Mouse (Mus musculus) forebrain, embryonic 12.5 days (tissue): Measurements from ENCODE around the gene Kri1. TPM values are rescaled to one million over a fixed set of nuclear protein-coding genes. Genes with fewer than 3 reads are reported as not detected.

Experiments
- ATAC-seq: fragments of 200-750 bp; cut with Nextera tagmentation; 2 replicates; pipeline ENCODE4 v1.8.0; 2017; ENCODE audit warnings: moderate TSS enrichment; ENCODE audit not compliant: low FRiP score
- H3K27ac ChIP-seq: fragments of 300-500 bp; sonication (generic); 2 replicates; pipeline ENCODE4 v1.5.1; 2016; ENCODE audit warnings: mild to moderate bottlenecking
- H3K27me3 ChIP-seq: fragments of 300-500 bp; sonication (generic); 2 replicates; pipeline ENCODE4 v1.6.1; 2016; ENCODE audit warnings: mild to moderate bottlenecking
- H3K36me3 ChIP-seq: fragments of 300-500 bp; sonication (generic); replicated peaks from 2 replicates; pipeline ENCODE4 v1.6.1; 2016; ENCODE audit warnings: mild to moderate bottlenecking
- H3K4me1 ChIP-seq: fragments of 300-500 bp; sonication (generic); 2 replicates; pipeline ENCODE4 v1.6.1; 2016
- H3K4me2 ChIP-seq: fragments of 300-500 bp; sonication (generic); 2 replicates; pipeline ENCODE4 v1.6.1; 2016; ENCODE audit warnings: mild to moderate bottlenecking, moderate library complexity
- H3K4me3 ChIP-seq: fragments of 300-500 bp; sonication (generic); replicated peaks from 2 replicates; pipeline ENCODE4 v1.5.1; 2016; ENCODE audit warnings: mild to moderate bottlenecking
- H3K9ac ChIP-seq: fragments of 300-500 bp; sonication (generic); 2 replicates; pipeline ENCODE4 v1.6.1; 2016; ENCODE audit warnings: mild to moderate bottlenecking
- H3K9me3 ChIP-seq: fragments of 300-500 bp; sonication (generic); 2 replicates; pipeline ENCODE4 v1.6.1; 2016
- WGBS: fragments of 180-500 bp; shearing (Covaris S2); methylation state at CpG from one replicate; pipeline ENCODE4 v1.1.7; 2016; 5-methylcytosine and 5-hydroxymethylcytosine counted together
- polyA plus RNA-seq: library from polyadenylated mRNA; unstranded; fragments of >200 nt; fragmentation: Nextera tagmentation; extraction: Ambion mirVana; gene quantifications from 2 replicates; pipeline ENCODE4 v1.2.1, GENCODE M21; 2016

The Kri1 gene
- polyA plus RNA-seq, 1 experiment from 2014 or later, result 19.5 TPM

DNA sequence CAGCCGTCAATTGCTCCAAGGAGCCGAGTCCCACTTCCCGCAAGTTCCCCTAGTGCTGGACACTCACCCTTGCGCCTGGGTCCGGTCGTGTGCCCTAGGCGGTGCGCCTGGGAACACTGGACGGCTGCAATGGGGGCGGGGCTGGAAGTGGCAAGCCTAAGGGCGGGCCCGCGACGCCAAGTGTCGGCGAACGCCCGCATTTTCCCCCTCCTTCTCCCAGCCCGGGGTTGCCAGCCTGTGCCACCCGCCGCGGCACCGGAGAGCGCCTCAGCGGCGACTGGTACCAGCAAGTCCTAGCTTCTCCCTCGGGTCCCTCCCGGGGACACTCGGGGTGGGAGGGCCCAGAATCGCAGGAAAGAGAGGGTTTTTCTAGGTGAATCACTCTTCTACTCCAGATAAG, 39.4 kb downstream of the Kri1 start, which contains the start of gene S1pr5:
Gene S1pr5, minus strand, starts transcription at position 118 of the 400 bp plus-strand sequence.
- H3K4me1 ChIP-seq, result peaks cover 21% of the 10 kb centered on the region
- H3K27me3 ChIP-seq, result peaks cover 94% of the 10 kb centered on the region
- under 1% methylated on average over 30 of the region's 30 CpGs for WGBS
- no peak for ATAC-seq
- no peaks in the 10 kb centered on the region for H3K9me3 ChIP-seq
- peak within 1 kb of the TSS; percentile 26; the same call in 1 of the 2 replicates for H3K4me2 ChIP-seq
- no peaks in the 10 kb centered on the region for H3K36me3 ChIP-seq
- 0 out of 2 replicates have a peak within 1 kb of the TSS, but pooled peaks have one; percentile 12 for H3K9ac ChIP-seq
- peak within 1 kb of the TSS; percentile 23 for H3K4me3 ChIP-seq
- no peak within 1 kb of the TSS for H3K27ac ChIP-seq

- WGBS, result 81% methylated on average over 1 of the region's 1 CpGs
- H3K27me3 ChIP-seq, result peaks cover 97% of the 10 kb centered on the region
- H3K4me2 ChIP-seq, result no peak overlapping the region
- ATAC-seq, result no peak
- no peaks in the 10 kb centered on the region for H3K36me3 ChIP-seq
- no peak overlapping the region; the same call in 1 of the 2 replicates for H3K4me3 ChIP-seq
- no peak overlapping the region for H3K9ac ChIP-seq
- peaks cover 21% of the 10 kb centered on the region for H3K4me1 ChIP-seq
- no peaks in the 10 kb centered on the region for H3K9me3 ChIP-seq
- no peak overlapping the region for H3K27ac ChIP-seq
These were observed 41.4 kb downstream of the Kri1 start for GRCm38 (mm10) chr9:21246342-21246741.

DNA sequence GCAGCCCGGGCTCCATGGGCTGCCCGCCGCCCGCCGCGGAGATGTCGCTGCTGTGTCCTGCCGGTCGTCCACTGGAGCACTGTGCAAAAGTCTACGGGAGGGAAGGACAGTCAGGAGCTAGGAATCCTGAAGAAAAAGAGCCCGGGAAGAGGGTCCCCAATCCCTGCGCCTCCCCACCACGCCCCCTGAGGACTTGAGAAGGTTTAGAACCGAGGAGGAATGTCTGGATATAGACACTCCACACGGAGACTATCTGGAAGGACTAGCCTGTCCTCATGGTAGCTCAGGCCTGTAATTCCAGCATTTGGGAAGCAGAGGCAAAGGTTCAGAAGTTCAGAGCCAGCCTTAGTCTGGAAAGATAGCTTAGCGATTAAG, 42.7 kb downstream of the Kri1 start:
- WGBS, result under 1% methylated on average over 16 of the region's 16 CpGs
- H3K4me2 ChIP-seq, result peak overlapping the region; percentile 69
- peak overlapping the region; percentile 43 for H3K4me3 ChIP-seq
- peak overlapping the region; percentile 48 for H3K9ac ChIP-seq
- H3K27me3 ChIP-seq, result peaks cover 94% of the 10 kb centered on the region
- no peak for ATAC-seq
- no peak overlapping the region for H3K27ac ChIP-seq
- peaks cover 21% of the 10 kb centered on the region for H3K4me1 ChIP-seq
- H3K36me3 ChIP-seq, result no peaks in the 10 kb centered on the region
- H3K9me3 ChIP-seq, result no peaks in the 10 kb centered on the region

- H3K4me2 ChIP-seq, result peak overlapping the region; percentile 69
- peaks cover 90% of the 10 kb centered on the region for H3K27me3 ChIP-seq
- no peak overlapping the region for H3K27ac ChIP-seq
- peak overlapping the region; percentile 48 for H3K9ac ChIP-seq
- peaks cover 23% of the 10 kb centered on the region for H3K4me1 ChIP-seq
- no peaks in the 10 kb centered on the region for H3K36me3 ChIP-seq
- peak overlapping the region; percentile 43 for H3K4me3 ChIP-seq
- ATAC-seq, result no peak; the same call in 1 of the 2 replicates
- no peaks in the 10 kb centered on the region for H3K9me3 ChIP-seq
- under 1% methylated on average over 72 of the region's 72 CpGs for WGBS
These were observed 43.2 kb downstream of the Kri1 start for GRCm38 (mm10) chr9:21244428-21245112.

GRCm38 (mm10) chr9:21243826-21244427, 43.8 kb downstream of the Kri1 start:
- 4% methylated on average over 42 of the region's 42 CpGs for WGBS
- Histone ChIP-seq H3K27ac (no peak overlapping the region), H3K9ac (peak overlapping the region; percentile 48), H3K4me2 (peak overlapping the region; percentile 69), H3K4me3 (peak overlapping the region; percentile 43), H3K9me3 (no peaks in the 10 kb centered on the region), H3K4me1 (peaks cover 27% of the 10 kb centered on the region), H3K27me3 (peaks cover 83% of the 10 kb centered on the region), H3K36me3 (no peaks in the 10 kb centered on the region)
- no peak for ATAC-seq

DNA sequence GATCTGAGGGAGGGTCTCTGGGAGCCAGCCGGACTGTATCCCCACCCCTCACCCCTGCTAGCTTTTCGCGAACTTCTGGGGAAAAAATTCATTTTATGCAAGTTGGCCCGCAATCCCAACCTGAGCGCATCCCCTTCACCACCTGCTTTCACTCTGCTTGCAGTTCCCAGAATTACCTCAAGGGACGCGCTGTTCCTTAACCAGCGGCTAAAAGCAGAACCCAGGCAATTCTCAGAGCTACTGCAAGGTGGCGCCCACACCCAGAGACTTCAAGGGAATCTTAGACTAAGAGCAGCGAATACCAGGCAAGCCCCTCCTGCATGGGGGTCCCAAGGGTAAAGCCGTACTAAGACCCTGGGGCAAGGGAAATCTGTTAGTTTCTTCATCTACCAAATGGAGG, 46.4 kb downstream of the Kri1 start:
- peaks cover 41% of the 10 kb centered on the region for H3K4me1 ChIP-seq
- H3K4me2 ChIP-seq, result no peak overlapping the region
- no peak overlapping the region for H3K9ac ChIP-seq
- 3% methylated on average over 11 of the region's 11 CpGs for WGBS
- peaks cover 59% of the 10 kb centered on the region for H3K27me3 ChIP-seq
- H3K27ac ChIP-seq, result no peak overlapping the region
- no peak for ATAC-seq
- H3K4me3 ChIP-seq, result no peak overlapping the region
- H3K9me3 ChIP-seq, result no peaks in the 10 kb centered on the region
- no peaks in the 10 kb centered on the region for H3K36me3 ChIP-seq

- peaks cover 40% of the 10 kb centered on the region for H3K27me3 ChIP-seq
- H3K4me1 ChIP-seq, result peaks cover 31% of the 10 kb centered on the region
- H3K4me3 ChIP-seq, result peak overlapping the region; percentile 86
- peak overlapping the region; percentile 97 for H3K9ac ChIP-seq
- WGBS, result 36% methylated on average over 4 of the region's 4 CpGs
- H3K27ac ChIP-seq, result no peak overlapping the region; the same call in 1 of the 2 replicates
- H3K4me2 ChIP-seq, result peak overlapping the region; percentile 77
- H3K36me3 ChIP-seq, result peaks cover 13% of the 10 kb centered on the region
- no peak for ATAC-seq
- H3K9me3 ChIP-seq, result no peaks in the 10 kb centered on the region
These were observed 48.3 kb downstream of the Kri1 start for GRCm38 (mm10) chr9:21239465-21239848.

- Histone ChIP-seq H3K4me2 (peak within 1 kb of the TSS; percentile 77), H3K36me3 (peaks cover 18% of the 10 kb centered on the region), H3K27ac (peak within 1 kb of the TSS; percentile 88), H3K9ac (peak within 1 kb of the TSS; percentile 97), H3K4me1 (peaks cover 26% of the 10 kb centered on the region), H3K9me3 (no peaks in the 10 kb centered on the region), H3K4me3 (peak within 1 kb of the TSS; percentile 86), H3K27me3 (peaks cover 35% of the 10 kb centered on the region)
- under 1% methylated on average over 66 of the region's 90 CpGs for WGBS
- ATAC-seq, result peak; percentile 87
These were observed 48.9 kb downstream of the Kri1 start, which contains the start of gene Keap1 for GRCm38 (mm10) chr9:21238733-21239464. TSS of gene Keap1 (minus strand) at chr9:21239361.

- WGBS, result 1% methylated on average over 31 of the region's 31 CpGs
- Histone ChIP-seq H3K4me1 (peaks cover 23% of the 10 kb centered on the region), H3K27ac (peak overlapping the region; percentile 88), H3K4me3 (peak overlapping the region; percentile 86), H3K27me3 (peaks cover 27% of the 10 kb centered on the region), H3K36me3 (peaks cover 25% of the 10 kb centered on the region), H3K9me3 (no peaks in the 10 kb centered on the region), H3K9ac (peak overlapping the region; percentile 97), H3K4me2 (peak overlapping the region; percentile 77)
- ATAC-seq, result peak; percentile 21
These were observed 49.6 kb downstream of the Kri1 start for GRCm38 (mm10) chr9:21238004-21238732.

DNA sequence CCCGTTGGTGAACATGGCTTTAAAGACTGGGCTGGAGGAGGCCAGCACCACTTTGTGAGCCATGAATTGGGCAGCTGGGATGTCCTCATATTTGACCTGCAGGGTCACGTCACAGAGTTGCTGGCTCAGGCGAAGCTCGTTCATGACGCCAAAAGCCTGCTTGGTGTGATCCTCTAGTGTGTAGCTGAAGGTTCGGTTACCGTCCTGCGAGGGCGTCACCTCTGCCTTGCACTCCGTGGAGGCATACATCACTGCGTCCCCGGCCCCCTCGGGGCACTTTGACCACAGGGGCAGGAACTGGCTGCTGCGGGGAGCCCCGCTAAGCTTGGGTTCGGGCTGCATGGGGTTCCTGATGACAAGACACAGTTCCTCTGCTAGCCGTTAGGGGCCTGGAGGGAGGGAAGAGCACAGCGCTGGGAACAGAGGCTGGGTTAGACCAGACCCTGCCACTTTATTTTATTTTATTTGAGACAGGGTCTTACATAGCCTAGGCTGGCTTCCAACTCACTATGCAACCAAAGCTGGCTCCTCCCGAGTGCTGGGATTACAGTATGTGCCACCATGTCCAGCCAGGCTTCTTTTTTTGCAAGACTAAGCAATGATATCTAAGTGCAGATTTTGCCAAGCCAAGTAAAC, 50.3 kb downstream of the Kri1 start:
- ATAC-seq, result peak; percentile 43
- whole genome bisulfite sequencing, result 17% methylated on average over 19 of the region's 19 CpGs
- peak overlapping the region; percentile 77 for H3K4me2 ChIP-seq
- peaks cover 23% of the 10 kb centered on the region for H3K4me1 ChIP-seq
- H3K27ac ChIP-seq, result peak overlapping the region; percentile 88
- peak overlapping the region; percentile 97 for H3K9ac ChIP-seq
- H3K9me3 ChIP-seq, result no peaks in the 10 kb centered on the region
- H3K4me3 ChIP-seq, result peak overlapping the region; percentile 86
- peaks cover 21% of the 10 kb centered on the region for H3K27me3 ChIP-seq
- peaks cover 32% of the 10 kb centered on the region for H3K36me3 ChIP-seq

DNA sequence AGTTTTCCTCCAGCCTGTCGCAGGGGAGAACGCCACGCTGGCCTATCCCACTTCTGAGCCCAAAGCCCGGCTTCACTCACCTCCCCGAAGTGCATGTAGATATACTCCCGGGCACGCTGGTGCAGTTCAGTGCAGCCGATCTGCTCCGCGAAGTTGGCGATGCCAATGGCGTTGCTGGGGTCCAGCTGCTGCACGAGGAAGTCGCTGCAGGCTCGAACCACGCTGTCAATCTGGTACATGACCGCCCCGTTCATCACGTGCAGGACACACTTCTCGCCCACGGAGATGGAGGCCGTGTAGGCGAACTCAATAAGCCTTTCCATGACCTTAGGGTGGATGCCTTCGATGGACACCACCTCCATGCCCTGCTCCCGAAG, 50.8 kb downstream of the Kri1 start:
- no peak for ATAC-seq
- Histone ChIP-seq H3K9me3 (no peaks in the 10 kb centered on the region), H3K4me1 (peaks cover 23% of the 10 kb centered on the region), H3K27me3 (peaks cover 15% of the 10 kb centered on the region), H3K4me2 (peak overlapping the region; percentile 77), H3K27ac (no peak overlapping the region), H3K9ac (peak overlapping the region; percentile 97), H3K36me3 (peaks cover 32% of the 10 kb centered on the region), H3K4me3 (peak overlapping the region; percentile 86)
- WGBS, result 87% methylated on average over 25 of the region's 25 CpGs
